Mouse (Mus musculus): ENCODE measurements around the gene Unc50.

Unc50 gene

DNA sequence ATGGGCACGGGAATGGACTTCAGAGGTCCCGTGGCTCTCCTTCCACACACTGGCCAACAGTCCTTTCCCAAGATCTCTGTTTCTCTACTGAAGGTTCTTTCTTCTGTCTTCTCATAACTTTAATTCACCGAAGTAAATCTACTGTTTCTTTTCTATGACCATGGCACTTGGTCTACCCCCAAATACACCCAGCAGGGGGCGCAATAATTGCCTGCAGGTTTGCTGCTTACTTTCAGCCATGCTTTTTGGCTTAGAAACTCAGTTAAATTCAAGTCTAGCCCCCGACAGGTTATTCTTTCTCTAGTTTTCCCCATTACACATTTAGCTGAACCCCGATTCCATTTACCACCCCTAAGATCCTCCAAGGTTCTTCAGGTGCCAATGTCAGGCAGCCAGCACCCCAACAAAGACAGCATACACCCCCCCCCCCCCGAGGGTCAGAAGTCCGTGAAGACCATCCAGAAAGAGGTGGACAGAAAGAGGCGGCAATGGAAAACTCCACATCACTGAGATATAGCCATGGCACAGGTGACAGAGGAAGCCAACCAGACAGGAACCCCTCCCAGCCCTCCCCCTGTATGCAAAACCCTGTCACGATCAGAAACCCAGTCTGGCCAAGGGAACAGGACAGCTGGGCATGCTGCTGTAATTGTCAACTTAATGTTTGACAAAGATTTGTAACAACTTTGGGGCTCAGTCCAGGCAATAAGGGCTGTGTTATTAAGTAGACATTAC lies 18.6 kb downstream of the Unc50 start:
- peak; percentile 30 to 69 for DNase-seq (ENCODE audit: low spot score in 2 of 2)

DNA sequence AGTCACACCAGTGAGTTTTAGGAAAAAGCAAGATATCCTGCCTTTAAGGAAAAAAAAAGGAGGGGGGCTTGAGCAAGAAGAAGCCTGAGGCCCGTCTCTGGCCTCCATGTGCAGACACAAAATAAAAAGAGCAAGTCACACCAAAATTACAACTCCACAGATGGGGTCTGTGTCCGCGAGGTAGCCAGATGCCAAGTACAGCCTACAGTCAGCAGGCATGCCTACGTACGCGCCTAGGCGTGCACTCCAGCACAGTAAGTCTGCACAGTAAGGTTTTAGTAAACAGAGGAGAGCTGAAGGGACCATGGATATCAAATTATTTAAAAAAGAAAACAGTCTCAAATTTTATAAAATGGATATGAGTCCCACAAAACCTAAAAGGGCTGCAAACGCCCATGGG lies 21.3 kb downstream of the Unc50 start:
- DNase-seq (ENCODE audit: low spot score in 2 of 2), result no peak

DNA sequence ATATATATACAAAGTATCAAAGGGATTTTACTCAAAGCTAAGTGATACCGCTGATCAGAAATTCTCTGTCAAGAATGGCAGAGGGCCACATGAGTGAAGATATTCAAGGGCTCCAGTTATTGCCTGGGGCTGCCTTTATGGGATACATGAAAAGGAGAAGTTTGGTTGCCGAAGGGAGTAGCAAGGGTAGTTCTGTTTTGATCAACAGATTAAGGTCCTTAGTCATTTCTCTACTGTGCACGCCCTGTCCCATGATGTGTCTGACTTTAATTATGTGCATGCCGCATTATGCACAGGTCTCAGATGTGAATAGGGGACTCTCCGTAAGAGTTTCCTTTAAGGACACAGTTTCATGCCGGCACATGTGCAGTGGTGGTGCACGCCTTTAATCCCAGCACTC lies 27.6 kb downstream of the Unc50 start:
- DNase-seq (ENCODE audit: low spot score in 2 of 2), result no peak

DNA sequence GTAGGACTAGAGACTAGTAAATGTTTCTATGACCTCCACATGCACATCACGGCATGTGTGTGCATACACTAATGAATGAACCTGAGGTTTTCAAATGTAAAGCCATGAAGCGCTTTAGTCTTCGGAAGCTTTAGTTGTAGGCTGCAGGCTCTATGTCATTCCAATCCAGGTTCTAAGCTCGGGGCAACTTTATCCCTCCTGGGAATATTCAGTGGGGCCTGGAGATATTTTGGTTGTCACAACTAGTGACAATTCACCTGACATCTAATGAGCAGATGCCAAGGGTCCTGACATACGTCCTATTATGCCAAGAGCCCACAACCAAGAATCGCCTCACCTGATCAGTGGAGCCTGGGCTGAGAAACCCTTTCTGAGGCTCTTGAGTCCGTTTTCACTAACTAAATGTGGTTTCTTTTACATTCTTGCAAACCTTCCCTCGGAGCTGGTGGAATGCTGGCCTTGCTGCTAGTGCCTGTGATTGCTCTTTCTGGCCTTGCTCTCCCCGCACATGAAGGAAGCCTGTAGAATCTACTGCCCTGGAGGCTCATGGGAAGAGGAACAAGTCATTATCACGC lies 35.0 kb downstream of the Unc50 start:
- no peak for DNase-seq (ENCODE audit: low spot score in 2 of 2)

DNA sequence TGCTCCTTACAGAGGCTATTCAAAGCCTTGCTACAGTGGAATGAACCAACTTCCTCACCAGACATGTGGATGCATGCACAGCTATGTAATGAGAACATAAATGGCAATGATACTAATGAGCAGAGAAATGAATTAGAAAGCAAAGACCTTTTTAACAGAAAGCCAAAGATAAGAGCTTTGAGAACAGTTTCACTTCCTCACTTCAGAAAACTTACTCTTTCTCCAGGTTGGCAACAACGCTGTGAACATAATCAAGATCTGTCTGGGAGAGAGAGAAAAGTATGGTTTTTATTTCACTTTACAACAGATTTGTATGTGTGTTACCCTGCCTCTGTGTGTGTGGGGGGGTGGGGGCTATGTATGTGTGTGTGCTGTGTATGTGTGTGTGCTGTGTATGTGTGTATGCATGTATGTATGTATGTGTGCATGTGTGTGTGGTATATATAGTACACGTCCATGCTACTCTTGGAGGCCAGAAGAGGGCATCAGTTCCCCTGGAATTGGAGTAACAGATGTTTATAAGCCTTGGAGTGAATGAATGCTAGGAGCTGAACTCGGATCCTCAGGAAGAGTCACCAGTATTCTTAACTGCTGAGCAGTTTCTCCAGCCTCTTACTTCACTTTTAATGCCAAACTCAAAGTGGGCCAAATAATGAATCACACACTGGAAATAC lies 36.5 kb downstream of the Unc50 start:
- no peak for DNase-seq (ENCODE audit: low spot score in 2 of 2)

DNA sequence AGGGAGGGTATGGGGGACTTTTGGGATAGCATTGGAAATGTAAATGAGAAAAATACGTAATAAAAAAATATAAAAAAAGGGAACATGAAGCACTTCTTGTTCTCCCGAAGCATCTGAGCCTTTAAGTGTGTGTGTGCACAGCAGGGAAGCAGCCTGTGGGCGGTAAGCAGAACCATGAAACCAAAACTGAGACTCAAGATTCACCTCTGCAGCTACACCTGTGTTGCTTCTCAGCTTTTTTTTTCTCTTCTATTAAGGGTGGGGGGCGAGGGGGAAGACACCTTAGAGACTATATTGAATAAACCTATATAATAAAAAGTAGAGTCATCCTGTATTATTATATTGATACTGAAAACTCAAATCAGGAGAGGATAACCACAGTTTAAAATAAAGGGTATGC lies 37.9 kb downstream of the Unc50 start:
- no peak for DNase-seq (ENCODE audit: low spot score in 2 of 2)

DNA sequence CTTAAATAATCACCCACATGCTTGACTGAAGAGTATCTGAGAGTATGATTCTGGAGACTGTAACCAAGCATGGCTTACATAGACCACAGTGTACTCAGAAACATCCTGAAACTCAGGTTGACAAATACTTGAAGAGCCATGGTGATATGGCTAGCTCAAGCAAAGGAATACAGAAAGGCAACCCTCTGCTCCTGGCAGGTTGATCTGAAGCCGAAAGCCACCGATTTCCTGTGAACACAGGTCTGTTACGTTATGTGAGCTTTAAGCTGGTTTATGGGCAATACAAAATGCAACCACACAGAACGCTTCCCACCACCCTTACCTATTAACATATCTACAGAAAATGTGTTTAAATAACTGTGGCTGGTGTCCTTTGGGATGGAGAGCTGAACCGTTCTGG lies 39.1 kb downstream of the Unc50 start:
- no peak for DNase-seq (ENCODE audit: low spot score in 2 of 2)

DNA sequence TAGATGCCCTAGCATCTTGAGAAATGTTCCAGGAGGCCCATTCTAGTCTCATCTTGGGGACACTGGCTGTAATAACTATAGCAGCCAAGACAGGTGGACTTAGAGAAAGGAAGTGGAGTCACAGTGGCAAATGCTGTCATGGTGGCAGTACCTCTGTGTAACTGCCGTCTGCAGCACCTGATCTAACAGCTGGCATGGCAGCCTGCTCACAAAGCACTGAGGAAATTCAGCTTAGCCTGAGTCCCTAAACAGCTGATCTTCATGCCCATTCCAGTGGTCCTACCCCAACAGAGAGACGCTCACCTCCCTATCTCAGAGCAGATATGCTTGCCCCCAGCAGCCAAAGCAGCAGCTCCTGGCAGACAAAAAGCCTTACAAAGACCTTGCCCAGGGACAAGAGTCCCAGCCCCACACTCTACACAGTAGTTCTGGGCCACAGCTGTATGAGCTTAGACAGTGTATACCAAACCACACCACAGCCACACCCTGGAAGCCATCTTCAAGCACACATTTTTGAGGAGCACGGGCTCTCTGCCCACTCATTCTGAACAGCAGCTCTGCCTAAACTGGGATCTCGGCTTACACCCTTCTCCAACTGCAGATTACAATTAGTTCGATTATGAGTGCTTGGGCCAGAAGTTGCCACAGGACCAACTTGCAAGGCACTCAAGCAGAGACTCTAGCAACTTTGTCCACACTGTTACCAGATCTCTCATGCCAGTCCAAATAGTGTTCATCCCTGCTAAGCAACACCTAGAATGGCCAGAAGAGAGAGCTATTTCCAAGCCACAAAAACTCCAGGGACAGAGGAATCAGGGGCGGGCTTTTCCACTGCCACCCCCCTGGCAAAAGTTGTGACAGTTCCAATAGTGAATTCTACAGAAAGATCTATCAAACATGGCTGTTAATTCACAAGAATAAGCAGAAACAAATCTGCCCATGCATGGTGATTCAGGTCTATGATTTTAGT lies 41.5 kb downstream of the Unc50 start:
- no peak for DNase-seq (ENCODE audit: low spot score in 2 of 2)

DNA sequence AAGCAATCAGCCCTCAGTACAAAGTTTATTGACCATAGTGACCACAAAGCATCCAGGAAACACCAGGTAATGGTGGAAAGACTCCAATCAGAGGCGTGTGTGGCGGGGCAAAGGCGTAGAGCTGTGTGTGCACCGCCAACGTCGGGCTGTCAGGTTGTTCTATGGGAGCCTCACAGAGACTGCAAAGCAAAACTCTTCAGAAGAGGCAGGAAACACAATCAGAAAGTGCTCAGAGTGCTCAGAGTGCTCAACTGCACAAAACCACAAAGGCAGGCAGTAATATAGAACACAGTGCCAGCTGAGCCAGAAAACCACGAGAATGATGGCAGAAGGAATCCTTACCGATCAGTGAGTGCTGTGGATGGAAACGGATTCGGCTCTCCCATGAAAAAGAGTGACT lies 43.3 kb downstream of the Unc50 start:
- DNase-seq (ENCODE audit: low spot score in 2 of 2), result no peak

DNA sequence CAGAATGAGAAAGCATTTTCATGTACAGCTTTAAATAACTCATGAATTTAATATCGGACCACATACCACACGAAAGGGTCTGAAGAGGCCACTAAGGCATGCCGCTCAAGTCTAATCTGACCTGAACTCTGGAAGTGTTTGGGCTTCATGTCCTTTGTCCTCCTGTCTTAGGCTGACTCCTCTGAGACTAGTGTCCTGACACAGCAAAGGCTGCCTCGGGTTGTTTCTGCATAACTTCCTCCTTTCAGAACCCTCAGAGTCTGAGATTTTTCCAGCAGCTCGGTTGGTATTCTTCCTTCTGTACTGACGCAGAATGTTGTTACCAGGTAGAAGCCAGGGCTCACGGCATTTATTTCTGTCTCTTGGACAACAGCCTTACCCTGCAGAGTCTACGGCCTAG lies 44.1 kb downstream of the Unc50 start:
- no peak for DNase-seq (ENCODE audit: low spot score in 2 of 2)

DNA sequence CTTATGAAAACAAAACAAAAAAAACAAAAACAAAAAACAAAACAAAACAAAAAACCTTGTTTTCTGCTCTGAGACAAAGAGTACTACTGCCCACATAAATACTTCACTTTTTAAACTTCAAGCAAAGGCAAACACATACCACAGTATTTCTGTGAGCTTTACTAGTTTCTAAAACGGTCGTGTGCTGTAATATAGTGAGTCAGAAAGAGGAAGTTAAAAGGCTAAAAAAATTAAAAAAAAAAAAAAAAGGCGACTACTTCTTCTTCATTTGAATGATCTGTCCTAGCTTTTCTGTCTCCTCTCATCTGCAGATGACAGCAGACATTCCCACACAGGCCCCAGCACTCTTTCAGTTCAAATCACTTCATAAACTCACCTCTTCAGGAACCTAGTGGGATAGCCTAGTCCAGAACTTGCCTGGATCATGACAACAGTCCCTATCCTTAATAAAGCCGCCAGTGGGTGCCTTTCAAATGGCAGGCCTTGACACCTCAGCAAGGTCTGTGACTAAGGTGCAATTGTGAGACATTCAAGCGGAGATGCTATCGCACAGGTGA lies 44.8 kb downstream of the Unc50 start:
- DNase-seq (ENCODE audit: low spot score in 2 of 2), result no peak

DNA sequence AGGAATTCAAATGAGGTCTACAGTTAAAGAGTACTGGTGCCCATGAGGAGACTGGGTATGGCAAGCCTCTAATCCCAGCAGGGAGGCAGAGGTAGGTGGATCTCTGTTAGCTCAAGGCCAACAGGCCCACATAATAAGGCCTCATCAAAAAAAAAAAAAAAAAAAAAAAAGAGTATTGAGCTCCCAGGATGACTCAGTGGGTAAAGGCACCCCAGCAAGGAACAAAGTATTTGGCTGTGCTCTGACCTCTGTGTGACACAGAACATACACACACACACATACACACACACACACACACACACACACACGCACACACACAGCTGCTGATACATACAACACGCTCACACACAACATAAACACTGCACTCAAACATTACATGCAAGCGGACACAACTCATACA lies 45.4 kb downstream of the Unc50 start:
- DNase-seq (ENCODE audit: low spot score in 2 of 2), result no peak

DNA sequence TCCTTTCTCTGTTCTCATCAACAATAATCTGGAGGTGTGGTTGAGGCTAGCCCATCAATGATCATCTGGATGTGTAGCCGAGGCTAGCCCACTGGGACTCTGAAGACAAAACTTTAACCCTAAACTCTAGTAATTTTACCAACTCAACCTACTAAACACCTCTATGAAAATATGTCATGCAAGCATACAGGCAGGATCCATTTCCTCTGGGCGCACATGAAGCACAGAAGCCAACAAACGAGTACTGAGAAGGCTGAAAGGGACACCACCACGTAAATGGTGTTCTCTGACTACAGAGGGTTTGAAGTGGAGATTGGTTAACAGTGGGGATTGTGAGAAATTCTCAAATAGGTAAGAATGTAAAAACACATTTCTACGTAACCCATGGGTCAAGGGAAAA lies 47.3 kb downstream of the Unc50 start:
- no peak for DNase-seq (ENCODE audit: low spot score in 2 of 2)

DNA sequence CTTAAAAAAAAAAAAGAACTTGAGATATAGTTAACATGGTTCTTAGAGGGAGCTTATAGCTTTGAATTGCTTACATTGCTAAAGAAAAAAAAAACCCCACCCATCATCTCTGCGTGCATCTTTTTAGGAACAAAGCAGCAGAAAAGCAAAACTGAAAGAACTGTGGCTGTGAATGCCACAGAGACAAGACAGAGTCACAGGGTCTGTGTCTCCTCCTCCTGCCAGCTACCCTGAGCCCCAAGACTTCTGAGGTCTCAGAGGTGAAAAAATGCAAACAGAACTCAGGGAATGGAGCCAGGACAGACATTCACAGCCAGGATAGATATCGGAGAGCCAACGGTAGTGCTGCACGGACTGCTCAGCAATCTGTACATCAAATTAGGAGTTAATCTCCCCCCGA lies 48.0 kb downstream of the Unc50 start:
- DNase-seq (ENCODE audit: low spot score in 2 of 2), result no peak

DNA sequence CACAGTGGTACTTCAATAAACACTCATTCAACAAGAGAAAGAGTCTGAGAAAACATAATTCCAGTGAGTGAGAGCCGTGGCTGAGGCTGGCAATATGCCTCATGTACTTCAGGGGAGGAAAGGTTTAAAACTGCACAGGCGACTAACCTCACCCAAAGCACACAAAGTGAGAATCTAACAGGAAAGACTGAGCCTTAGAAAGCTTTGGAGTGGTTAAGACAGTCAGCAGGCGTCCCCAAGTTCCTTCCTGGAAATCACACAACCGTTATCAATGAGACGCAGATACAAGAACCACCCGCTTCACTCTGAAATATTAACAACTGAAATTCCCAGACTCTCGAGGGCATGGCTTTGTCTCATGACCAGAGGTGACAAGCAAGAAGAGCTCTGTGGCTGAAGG lies 48.5 kb downstream of the Unc50 start:
- no peak for DNase-seq (ENCODE audit: low spot score in 2 of 2)

DNA sequence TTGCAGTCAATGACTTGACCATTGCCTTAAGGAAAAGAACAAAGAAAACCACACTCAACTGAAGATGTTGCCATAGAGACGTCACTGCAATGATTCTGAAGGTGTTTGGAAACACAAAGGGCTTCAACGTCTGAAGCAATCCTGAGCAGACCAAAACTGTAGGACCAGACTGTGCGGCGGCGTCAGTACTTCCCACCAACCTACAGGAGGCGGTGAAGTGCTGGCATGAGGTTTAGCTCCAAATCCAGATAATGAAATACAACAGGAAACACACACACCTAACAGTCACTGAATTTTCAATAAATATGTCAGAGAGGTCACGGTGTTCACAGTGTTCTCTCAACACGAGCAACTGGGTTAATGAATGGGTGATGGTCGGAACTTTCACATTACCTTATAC lies 49.1 kb downstream of the Unc50 start:
- DNase-seq (ENCODE audit: low spot score in 2 of 2), result no peak

DNA sequence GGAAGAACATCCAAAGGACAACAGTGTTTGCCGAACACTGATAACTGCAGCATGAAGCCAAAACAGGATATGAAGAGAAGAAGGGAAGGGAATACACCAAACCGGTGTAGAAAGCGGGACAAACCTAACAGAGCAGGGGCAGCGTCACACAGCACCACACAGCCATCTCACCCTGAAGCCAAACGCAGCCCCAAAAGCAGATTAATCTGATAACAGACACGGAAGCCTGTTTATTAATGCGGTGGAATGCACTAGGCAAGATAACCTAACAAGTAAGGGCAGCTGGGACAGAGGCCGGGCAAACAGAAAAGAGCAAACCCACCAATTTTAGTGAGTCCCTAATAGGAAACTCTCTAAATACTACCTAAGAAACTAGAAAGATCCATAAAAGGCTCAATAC lies 49.8 kb downstream of the Unc50 start:
- DNase-seq (ENCODE audit: low spot score in 2 of 2), result no peak

DNA sequence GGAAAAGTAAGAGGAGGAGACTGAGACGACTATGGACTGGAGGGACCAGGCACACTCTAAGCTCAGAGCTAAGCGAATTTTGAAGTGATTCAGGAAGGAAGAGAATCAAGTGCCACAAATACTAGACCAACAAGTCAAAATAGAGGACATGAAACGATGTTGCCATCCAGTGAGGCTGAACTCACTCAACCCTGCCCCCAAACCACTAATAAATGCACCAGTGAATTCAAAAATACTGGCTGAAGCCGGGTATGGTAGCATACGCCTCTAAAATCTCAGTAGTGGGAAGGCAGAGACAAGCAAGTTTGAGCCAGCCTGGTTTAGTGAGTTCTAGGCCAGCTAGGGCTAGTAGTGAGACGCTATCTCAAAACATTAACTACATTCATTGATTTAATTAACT lies 50.8 kb downstream of the Unc50 start:
- DNase-seq (ENCODE audit: low spot score in 2 of 2), result no peak

DNA sequence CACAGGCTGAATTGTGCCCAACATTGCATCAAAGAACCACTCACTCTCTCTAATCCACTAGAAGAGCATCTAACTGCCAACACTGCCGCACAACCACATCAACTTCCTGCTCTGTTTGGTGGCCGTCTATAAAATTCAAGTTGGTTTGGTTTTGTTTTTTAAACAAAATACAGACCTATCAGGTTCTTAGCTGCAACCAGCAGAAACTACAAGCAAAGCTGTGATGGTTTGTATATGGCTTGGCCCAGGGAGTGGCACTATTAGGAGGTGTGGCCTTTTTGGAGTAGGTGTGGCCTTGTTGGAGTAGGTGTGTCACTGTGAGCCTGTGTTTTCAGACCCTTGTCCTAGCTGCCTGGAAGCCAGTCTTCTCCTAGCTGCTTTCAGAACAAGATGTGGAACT lies 51.4 kb downstream of the Unc50 start:
- DNase-seq (ENCODE audit: low spot score in 2 of 2), result no peak

DNA sequence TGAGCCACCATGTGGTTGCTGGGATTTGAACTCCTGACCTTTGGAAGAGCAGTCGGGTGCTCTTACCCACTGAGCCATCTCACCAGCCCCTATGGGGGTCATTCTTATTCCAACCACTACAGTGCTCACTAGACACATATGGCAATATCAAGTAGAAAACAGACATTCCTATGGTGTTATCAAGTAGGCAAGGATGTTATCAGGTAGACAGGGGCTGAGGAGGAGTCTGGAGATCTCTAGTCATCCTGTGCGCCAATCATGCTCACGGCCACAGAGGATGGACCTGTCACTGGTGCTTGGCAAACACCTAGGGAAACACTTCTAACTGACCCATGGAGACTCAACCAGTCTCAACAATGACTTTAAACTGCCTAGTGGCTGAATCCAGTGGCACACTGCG lies 54.7 kb downstream of the Unc50 start:
- DNase-seq (ENCODE audit: low spot score in 2 of 2), result no peak

DNA sequence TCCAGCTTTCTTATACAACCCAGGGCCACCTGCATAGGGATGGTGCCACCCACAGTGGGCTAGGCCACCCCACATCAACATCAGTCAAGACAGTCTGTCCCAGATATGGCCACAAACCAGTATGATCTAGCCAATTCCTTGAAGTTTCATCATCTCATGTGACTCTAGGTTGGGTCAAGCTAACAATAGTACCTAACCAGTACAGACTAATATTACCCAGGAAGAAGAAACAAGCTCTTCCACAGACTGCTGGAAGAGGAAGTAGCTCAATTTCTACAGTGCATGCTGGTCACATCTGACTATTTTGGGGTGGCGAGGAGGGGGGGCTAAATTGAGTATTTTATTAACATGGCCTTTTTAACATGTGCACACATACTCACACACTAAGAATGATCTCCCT lies 56.5 kb downstream of the Unc50 start:
- no peak for DNase-seq (ENCODE audit: low spot score in 2 of 2)

DNA sequence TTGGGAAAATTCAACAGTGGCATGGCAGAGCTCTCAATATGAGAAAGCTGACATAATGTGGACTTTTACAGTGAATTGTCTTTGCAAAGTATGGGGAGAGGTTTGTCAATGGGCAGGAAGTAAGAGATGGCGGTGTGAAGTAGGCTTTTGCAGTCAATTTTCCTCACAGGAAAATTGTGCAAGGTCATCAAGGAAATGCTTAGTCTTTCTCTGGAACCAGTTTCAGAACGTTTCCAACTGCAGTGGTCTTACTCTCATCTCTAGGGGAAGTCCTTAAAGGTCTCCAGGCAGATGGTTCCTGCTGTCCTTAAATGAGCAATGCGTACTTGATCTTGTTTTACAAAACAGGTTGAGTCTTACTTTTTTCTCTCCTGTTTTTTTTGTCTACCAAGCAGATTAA lies 57.1 kb downstream of the Unc50 start:
- no peak for DNase-seq (ENCODE audit: low spot score in 2 of 2)

Measured in spleen, postnatal 14 days (tissue).